Mouse (Mus musculus) cerebellum, postnatal 25 days (tissue): Measurements from ENCODE around the gene Srebf2.
"Not testable (repeated sequence)": the region's sequence is repeated elsewhere in the genome, so short reads cannot be mapped to it uniquely, and the experiment has no call there.

Source experiments
- DNase-seq, 2 experiments: peaks; one replicate each; pipeline ENCODE4 v3.0.0; 2021; ENCODE audit warnings: mixed read lengths in 2 of 2

The Srebf2 gene

DNA sequence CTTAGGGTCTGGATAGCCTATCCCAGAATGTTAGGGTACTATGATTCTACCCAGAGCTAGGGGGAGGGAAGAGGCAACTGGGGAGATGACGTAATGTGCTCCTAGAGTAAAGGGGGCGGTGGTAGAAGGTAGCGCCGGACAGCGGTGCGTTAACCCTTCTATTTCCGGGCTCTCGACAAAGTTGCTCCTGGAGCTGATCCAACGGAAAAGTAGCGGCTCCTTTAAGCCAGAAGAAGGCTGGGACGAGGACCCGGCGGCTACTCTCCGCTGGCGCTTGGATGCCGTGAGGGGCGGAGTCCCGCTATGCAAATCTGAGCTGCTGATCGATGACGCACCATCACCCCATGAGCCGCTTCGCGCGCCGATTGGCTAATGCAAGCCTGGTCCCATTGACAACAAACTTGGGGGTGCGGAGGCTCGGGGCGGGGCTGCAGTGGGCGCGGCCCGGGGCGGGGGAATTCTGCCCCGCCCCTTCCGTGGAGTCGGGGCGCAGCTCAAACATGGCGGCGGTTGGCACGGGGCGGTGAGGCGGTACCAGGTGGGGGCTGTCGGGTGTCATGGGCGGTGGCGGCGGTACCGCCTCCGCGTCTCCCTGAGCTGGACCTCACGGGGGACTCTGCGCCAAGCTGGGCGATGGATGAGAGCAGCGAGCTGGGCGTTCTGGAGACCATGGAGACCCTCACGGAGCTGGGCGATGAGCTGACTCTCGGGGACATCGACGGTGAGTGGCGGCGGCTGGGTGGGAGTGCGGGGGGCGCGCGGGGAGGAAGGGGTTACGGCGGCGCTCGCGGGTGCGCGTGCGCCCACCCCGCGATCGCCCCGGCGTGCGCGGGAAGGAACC lies at the start of gene Srebf2:
Srebf2 (plus strand) TSS at position 412 of the 841 bp plus-strand sequence.
- DNase-seq, result peak; percentile 99

DNA sequence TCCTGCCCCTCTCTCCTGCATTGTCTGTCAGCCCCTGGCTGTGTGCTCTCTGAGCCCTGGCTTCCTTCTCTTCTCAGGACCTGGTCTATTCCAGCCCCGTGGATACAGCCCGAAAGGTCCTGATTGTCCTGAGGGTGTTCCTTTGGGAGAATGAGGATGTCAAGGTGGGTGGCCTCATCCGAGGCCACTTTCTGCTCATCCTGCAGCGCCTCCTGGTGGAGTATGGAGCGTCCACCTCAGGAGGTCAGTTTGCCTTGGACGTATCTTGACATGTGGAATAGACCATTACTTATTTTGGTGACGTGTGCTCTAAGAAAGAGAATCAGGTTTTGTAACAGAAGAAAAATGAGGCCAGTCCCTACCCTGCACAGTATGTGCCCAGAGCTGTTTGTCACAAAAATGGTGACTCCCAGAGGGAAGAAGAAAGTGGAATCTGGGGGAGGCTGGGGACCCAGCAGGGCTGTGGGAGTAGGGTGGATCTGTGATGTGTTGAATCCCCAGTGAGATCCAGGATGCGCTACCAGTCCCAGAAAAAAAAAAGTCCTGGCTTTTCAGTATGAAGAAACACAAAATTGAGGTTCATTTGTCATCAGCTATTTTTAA lies 39.9 kb upstream of the Srebf2 start:
- peak; percentile 77 to 88 for DNase-seq

DNA sequence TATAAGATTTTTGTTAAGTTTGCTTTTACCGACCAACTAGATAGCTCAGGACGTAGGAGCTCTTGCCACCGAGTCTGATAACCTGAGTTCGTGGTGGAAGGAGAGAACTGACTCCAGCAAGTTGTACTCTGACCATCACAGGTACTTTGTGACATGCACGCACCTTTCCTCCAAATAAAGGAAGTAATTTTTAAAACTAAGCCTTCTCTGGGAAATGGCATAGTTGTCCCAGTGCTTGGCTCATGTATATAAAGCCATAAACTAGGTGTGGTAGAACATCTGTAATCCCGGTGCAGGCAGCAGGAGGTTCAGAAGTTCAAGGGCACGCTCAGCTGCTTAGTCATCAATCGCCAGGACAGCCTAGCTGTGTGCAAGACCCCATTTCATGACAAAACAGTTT lies 26.4 kb upstream of the Srebf2 start:
- DNase-seq, result no peak

DNA sequence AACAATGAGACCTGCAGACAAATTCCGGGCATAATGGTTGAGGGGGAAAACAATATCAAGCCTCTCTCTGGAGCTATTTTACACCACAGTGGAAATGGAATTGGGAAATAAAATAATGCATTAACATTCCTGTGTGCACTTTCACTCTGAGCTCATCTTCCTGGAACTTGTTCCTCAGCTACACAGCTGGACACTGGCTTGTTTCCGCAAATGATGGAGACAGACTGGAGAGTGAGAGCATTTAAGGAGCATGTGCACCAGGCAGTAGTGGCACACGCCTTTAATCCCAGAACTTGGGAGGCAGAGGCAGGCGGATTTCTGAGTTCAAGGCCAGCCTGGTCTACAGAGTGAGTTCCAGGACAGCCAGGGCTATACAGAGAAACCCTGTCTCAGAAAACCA lies 20.3 kb upstream of the Srebf2 start:
- not testable (repeated sequence) for DNase-seq

DNA sequence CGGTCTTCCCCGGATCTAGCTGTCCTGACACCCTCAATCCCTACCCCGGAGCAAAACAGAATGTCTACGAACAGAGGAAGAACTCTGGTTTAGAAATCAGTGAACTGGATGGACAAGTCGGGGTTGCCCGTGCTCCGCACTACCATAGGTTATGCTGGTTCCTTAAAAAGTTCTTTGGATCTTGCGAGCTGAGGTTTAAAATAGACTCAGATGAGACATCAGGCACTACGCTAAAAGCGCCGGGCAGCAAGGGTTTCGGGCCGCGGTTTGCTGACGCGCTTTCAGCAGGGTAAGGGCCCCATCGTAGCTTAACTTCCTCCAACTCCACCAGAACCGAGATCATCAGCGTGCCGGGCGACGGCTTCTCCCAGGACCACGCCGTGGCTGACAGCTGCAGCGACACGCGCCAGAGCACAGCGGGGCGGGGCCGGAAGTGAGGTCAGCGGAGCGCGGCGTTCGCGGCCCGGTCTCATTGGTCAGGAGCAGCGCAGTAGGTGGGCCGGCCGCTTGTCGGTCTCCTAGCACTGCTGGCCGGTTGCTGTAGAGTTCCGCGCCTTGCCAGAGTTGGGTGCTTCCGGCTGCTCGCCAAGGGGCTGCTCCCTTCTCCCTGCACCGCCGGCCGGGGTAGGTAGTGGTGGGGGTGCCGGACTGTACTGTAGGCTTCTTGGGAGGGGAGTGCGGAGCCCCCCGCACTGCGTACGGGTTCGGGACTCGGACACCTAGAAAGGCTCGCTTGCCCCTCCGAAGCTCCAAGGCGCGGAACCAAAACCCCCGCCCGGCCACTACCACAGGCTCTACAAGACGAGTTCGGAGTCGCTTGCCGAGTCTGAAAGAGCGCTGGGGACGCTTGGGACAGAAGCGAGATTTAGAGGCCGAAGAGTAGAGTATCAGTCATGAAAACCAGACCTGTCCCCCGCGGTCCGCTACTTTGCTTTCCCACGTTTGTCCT lies 19.3 kb upstream of the Srebf2 start, which contains the start of gene Ccdc134:
Ccdc134 (plus strand) TSS at position 497 of the 949 bp plus-strand sequence.
- peak; percentile 98 to 99 for DNase-seq

DNA sequence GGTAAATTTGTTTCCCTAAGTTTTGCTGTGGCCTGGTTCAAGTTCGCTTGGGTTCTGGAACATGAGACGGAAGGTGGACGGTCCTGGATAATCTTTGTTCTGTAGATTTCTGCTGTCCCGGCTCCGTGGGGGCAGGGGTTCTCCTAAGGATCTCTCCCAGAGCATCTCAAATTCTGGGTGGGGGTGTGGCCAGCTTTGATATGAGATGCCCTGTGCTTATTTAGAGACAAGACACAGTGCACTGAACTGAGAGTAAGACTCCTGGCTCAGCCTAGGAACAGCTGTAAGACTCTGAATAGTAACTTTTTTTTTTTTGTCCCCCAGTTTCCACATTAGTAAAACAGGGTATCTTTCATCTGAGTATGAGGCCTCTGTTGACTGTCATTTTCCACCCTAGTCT lies 18.6 kb upstream of the Srebf2 start:
- DNase-seq, result no peak

DNA sequence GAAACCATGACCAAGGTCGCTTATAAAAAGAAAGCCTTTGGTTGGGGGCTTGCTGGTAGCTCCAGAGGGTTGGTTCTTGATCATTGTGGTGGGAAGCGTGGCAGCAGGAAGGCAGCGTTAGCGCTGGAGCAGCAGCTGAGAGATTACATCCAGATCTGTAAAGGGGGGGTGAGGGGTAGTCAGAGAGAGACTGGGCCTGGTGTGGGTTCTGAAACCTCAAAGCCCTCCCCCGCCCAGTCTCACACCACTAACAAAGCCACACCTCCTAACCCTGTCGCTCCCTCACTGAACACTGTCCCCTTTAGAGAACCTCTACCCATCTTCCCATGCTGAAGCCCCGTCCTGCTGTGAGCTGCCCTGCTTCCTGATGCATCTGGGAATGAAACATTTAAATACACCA lies 16.4 kb upstream of the Srebf2 start:
- DNase-seq, result no peak

DNA sequence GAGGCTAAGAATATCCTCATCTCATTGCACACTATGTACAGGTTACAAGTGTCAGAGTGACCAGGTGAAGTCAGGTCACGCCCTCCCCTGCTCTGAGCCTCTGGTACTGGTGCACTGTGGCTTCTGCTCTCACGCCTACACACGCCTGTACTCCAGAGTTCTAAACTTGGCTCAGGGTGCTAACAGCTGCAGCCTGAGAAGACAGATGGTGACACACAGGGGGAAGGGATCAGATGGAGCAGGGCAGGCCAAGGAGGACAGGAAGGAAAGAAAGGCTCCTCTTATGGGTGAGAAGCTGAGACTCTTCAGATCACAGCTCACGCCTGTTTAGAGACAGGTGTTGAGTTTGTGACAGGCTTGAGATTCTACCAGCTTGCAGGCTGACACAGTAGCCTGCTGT lies 11.6 kb upstream of the Srebf2 start:
- DNase-seq, result no peak

DNA sequence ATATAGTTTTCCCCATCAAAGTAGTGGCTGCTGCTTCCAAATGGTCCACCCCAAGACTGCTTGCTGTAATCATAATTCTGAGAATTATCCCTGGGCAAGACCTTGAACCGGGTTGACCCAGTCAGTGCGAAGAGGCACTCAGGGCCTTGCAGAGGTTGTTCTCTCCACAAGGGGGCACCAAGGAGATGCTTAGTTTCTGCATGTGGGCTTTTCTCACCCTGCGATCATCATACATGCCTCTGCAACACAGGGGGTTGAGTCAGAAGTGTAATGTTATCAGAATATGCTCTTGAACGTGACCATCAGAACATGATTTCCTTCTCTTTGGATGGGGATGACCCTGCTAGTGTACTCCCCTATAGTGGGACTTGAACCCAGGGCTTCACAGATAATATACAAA lies 8.4 kb upstream of the Srebf2 start:
- peak; percentile 76 to 80 for DNase-seq

DNA sequence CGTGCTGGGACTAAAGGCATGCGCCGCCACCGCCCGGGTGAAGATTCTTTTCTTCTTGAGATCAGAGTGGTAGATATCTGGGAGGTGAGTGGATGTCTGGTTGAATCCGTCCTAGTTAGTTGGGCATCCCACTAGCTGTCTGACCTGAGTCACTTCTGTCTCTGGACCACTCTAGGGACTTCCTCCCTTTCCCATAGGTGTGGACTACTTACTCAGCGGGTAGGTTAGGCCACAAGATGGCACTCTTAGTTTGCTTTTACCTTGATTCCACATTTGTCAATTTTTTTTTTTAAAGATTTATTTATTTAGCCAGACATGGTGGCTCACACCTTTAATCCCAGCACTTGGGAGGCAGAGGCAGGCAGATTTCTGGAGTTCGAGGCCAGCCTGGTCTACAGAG lies 7.8 kb upstream of the Srebf2 start:
- DNase-seq, result peak in 1 of 2 experiments; percentile 51

DNA sequence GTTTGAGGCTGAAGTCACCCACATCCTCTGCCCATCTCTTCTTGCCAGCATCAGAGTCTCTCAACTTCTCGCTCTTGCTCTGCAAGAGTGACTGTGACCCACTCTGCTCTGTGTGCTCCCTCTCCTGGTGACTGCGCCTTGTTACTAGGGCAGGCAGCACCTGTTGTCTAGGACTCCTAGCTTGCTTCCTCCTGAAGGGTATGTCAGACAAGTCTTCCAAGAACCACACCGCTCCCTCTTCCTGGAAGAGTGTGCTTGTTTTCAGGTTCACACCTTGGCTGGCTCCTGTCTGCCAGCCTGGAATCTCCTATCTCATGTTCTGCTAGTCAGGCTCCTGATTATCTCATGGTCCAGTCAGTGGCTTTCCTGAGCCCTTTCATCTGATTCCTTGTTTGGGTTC lies 6.6 kb upstream of the Srebf2 start:
- no peak for DNase-seq

DNA sequence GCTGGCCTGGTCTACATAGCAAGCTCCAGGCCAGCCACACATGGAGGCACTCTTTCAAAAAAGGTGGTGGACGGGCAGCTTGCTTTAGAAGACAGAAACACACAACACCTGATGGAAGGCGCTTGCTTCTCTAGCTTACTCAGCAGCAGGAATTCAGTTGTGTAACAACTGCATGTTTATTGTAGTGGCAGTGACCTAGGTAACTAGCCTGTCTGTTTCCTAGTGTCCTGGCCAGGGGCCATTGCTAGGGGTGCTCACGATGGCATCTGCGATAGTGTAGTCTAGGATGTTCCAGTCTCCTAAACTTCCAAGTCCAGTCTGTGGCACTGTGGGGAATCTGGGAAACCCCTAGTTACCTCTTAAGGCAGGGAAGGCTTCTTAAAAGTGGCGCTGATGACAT lies 2.8 kb upstream of the Srebf2 start:
- no peak for DNase-seq

DNA sequence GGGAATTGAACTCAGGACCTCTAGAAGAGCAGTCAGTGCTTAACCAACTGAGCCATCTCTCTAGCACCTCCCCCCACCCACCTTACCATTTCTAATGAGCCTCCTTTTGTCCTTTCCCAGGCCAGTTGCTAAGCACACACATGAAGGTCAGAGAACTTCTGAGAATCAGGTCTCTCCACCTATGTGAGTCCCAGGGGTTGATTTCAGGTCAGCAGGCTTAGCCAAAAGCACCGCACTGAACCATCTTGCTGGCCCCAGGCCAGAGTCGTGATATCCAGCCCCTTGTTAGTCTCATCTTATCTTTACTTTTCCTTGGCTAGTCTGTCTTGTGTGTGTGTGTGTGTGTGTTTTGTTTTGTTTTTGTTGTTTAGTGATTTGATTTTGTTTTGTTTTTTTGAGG lies 1.6 kb upstream of the Srebf2 start:
- DNase-seq, result peak in 1 of 2 experiments; percentile 41

DNA sequence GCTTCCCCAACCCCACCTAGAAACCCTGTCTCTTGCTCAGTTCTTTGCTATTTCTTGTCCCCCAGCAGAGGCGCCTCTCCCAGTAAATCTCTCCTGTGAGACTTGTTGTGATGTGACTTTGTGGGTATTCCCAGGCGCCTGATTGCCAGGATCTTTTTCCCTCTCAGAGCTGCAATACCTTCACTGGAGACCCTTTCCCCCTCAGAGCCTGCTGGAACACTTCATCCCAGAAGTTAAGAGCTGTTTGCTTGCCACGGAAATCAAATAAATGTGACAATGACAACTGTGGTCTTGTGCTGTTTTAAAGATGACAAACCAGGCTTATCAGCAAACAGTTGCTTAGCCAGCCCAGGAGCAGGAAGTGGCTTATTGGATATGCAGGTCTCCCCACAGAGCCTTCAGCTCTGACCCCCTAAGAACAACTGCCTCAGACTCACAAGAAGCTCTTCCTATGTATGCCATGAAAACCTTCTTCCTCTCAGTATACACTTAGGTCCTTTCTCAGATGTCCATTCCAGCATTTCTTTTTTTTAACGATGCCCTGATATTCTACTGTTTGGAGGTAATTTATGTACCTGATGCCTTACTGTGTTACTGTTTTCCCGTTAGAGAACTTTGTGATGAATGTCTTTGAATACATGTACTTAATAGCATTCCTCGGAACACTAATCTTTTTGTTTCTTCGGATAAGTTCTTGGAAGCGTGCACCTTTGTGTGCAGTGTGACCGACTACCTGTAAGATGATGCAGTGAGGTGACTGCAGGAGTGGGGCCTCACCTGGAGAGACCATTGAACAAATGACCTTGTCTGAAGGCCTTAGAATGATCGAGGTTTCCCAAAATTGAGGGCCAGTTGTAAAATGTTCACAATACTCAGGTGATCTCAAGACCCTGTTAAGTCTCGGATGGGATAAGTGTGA lies 871 bp upstream of the Srebf2 start:
- no peak for DNase-seq

DNA sequence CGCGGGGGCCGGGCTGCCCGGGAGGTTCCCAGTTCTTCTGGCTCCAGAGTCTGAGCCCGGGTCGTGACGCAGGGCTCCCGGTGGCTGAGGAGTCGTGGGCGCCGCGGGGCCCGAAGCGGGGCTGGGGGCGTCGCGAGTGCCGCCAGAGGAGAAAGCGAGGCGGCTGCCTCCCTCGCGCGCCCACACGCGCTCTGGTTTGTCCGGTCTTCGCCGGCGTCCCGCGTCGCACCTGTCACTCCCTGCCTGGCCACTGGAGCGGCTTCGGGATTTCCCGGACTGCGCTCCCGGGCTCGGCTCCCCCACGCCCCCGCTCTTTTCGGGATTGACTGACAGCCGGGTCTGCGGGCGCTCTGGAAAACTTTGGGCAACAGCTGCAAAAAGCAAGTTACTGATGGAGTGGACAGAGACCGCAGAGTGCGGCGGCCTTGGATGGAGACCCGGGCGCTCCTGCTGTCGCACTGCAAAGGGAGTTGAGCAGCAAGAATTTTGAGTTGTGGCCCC lies 680 bp downstream of the Srebf2 start:
- peak; percentile 77 for DNase-seq

DNA sequence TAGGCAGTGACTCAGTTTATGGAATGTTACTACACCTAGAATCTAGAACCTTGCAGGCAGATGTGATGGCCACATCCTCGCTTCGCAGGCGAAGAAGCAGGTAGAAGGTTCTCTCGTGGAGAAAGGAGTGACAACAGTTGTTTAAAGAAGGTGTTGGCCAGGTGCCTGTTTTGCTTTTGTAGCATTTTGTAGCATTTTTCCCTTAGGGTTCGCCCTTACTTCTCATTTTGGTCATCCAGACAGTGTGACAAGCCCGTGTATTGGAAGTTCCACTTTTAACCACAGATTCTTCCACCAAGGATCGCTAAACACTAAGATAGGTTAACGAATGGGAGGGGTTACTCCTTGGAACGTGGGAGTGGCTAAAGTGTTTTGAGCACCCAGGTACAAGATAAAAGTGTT lies 1.5 kb downstream of the Srebf2 start:
- DNase-seq, result no peak

DNA sequence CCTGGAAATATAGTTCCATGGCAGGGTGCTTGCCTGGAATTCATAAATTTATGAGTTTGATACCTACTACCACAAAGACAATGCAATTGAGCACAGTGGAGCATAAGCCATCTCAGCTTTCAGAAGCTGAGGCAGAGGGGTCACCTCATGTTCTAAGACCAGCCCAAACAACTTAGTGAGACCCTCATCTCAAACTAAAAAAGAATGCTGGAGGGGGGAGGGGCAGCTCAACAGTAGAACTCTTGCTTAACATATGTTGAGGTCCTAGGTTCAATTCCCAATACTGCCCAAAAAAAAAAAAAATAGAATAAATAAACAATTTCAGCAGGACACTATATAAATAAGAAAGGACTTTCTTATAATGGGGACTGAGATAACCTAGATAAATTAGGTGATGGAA lies 3.1 kb downstream of the Srebf2 start:
- DNase-seq, result no peak

DNA sequence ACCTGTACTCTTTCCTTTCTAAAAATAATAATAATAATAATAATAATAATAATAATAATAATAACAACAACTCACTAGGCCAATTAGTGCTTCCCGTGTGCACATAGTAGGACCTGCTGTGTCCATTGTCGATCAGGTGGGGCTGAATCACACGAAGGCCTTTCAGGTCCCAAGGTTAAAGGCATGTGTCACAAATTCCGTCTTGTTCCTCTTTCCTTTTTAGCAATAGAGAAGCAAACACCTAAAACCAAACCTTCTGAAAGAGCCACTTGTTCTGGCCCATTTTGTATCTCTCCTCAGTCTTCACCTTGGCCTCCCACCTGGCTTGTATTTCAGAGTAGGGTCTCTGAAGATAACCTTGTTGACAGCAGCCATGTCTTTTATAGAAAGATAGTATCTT lies 4.2 kb downstream of the Srebf2 start:
- DNase-seq, result no peak

DNA sequence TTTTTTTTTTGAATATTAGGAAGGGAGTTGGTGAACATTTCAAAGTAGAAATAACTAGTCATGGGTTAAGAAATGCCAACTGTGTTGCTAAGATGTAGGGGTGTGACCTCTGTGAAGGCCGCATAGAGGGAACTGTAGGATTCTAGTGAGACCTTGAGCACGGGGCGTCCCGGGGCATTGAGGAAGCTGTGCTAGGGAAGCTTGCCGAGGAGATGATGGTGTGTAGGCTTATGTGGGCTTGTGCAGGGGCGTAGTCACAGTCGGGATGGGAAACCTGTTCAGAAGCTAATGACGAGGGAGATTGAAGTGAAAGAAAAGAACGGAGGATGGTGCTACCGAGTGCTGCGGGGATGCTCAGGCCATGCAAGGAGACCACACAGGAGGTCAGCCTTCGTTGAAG lies 5.0 kb downstream of the Srebf2 start:
- DNase-seq, result no peak

DNA sequence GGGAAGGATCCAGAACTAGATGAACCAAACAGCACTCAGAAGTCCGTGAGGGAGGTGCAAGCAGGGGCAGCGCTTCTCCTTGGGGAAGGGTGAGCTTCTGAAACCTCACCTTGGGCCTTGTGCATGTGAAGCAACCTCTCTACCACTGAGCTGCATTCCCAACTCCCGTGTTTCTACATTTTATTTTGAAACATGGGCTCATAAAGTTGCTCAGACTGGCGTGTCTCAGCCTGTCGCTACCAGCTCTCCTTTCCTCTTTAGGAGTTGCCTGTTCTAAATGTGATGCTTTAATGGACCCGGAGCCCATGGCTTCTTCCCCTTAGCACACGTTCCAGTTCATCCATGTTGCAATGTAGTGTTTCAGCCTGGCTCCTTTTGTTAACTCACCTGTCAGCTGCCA lies 5.5 kb downstream of the Srebf2 start:
- no peak for DNase-seq

DNA sequence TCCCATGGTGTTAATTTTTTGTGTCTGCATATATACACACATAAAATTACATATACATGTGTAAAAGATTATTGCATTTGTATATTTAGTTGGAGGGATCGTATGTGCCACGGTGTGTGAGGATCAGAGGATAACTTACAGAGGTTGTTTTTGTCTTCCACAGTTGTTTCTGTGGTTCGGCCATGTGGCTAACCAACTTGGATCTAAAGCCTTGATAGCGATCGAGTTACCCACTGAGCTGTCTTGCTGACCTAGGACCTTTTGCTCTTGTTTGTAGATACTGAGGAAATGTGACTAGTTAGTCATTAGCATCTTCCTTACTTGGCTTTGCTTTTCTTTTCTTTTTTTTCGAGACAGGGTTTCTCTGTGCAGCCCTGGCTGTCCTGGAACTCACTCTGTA lies 9.3 kb downstream of the Srebf2 start:
- no peak for DNase-seq

DNA sequence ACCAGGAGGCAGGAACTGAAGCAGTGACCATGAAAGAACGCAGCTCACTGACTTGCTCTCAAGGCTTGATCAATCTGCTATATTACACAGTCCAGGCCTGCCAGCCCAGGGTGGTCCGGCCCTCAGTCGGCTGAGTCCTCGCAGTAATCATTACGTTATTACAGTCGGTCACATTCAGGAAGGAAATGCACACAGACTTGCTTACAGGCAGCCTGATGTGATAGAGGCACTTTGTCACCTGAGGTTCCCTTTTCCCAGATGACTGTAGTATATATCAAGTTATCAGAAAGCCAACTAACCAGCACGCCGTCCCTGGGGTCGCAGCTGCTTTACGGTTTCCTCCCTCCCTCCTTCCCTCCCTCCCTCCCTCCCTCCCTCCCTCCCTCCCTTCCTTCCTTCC lies 9.9 kb downstream of the Srebf2 start:
- no peak for DNase-seq
